Mouse (Mus musculus): ENCODE measurements at regions not wholly inside any gene's neighbourhood (a gene's known extent, or its start where the extent isn't known, plus 50 kb on each side); places are given as distances from the start of the nearest gene placed in this dataset.

DNA sequence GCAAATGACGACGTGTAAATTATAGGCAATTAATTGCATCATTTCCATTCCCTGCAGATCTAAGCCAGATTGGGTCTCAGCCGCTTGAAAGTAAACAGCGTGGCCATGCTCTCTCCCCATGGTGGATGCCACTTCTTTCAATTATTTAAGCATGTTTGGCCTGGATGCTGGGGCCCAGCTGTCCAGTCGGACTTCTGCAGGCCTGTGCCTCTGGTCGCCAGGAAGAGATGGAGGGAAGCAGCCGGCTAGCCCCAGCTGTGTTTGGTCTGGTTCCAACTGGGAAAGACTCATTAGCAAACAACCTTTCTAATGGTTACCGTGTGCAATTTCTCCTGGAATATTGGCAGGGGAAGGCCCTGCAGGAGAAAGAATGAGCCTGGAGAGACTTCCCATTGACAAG, 236.1 kb downstream of the CK137956 start:
- H3K27ac ChIP-seq, result no peak overlapping the region
- no peak for DNase-seq (ENCODE audit: low spot score in 2 of 2)
- TF ChIP-seq CTCF (conservative IDR thresholded peaks at IDR 0.05), result no peak
- H3K4me3 ChIP-seq, result no peak overlapping the region

DNA sequence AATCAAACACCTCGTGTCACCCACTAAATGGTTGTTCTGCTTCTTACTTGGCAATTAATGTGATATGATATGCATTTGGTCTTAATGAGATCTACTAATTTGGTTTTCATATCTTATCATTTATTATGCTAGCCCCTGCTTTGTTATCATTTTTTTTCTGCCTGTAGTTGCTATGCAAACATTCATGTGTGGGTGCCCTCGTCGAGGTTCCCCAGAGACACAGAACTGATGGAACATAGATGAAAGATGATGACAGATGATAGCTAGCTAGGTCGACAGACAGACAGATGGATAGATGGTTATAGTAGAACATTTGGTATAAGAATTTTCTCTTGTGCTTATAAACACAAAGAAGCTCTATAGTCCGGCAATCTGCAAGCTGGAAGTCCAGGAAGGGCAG, 252.1 kb downstream of the CK137956 start:
- DNase-seq (ENCODE audit: low spot score in 2 of 2), result no peak
- H3K27ac ChIP-seq, result no peak overlapping the region
- no peak for TF ChIP-seq CTCF (conservative IDR thresholded peaks at IDR 0.05)

DNA sequence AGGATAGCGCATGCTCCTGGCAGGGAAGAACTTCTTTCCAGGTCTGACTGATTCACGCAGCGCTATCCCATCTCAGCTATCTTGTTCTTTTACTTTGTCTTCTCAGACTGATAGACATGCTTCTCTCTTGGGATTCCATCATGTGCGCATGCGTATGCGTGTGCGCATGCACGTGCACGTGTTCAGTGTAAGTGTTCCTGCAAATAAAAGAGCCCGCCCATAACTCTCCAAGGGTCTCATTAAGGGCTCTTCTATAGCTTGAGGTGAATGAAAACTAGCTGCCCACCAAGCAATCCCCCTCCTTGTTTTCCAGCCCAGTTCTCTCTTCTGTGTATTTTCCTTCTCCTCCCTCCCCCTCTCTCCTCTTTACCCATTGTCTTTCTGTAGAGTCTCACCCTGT, 258.5 kb downstream of the CK137956 start:
- H3K27ac ChIP-seq, result no peak overlapping the region
- TF ChIP-seq CTCF (conservative IDR thresholded peaks at IDR 0.05), result no peak
- DNase-seq (ENCODE audit: low spot score in 2 of 2), result no peak
- no peak overlapping the region for H3K4me3 ChIP-seq

More for the DNA sequence above, 252.1 kb downstream of the CK137956 start:
- no peak overlapping the region for H3K4me3 ChIP-seq

DNA sequence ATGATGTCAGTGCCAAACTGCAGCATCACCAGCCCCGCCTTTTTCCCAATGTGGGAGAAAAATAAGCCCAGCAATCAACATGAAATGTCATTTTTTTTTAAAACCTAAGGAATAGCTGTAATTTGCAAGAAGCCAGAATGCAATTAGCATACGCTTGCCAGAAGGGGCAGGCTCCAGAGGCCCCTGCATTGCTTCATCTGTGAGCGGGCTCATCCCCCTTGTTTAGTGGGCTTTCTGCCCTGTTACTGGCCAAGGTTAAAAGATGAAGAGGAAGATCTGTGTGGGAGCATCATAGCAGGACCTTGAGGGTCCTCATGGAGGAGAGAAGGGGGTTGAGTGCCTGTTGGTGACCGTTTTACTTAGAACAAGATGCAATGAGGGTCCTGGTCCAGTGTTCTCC, 259.9 kb downstream of the CK137956 start:
- Histone ChIP-seq H3K27ac (no peak overlapping the region), H3K4me3 (no peak overlapping the region)
- 0 out of 2 replicates have a peak, but pooled peaks have one; percentile 30 for TF ChIP-seq CTCF (conservative IDR thresholded peaks at IDR 0.05)
- no peak for DNase-seq (ENCODE audit: low spot score in 2 of 2)

DNA sequence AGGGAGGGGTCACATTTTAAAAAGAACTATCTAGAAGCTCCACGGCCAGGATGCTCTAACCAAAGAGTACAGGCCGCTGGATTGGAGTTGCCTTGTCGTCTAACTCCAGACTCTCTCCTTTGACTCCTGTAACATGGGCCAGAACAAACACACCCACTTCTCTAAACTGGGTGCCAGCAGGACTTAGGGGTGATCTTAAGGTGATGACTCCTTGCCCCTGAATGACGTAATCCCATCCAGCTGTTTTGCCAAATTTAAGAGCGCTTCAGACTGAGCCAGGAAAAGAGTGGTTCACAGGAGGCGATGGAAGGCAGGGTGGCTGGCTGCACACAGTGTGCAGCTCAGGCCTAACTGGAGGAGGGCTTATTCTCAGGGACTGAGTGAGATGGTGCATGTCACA, 261.0 kb downstream of the CK137956 start:
- Histone ChIP-seq H3K4me3 (no peak overlapping the region), H3K27ac (no peak overlapping the region)
- no peak for DNase-seq (ENCODE audit: low spot score in 2 of 2)
- TF ChIP-seq CTCF (conservative IDR thresholded peaks at IDR 0.05), result no peak

DNA sequence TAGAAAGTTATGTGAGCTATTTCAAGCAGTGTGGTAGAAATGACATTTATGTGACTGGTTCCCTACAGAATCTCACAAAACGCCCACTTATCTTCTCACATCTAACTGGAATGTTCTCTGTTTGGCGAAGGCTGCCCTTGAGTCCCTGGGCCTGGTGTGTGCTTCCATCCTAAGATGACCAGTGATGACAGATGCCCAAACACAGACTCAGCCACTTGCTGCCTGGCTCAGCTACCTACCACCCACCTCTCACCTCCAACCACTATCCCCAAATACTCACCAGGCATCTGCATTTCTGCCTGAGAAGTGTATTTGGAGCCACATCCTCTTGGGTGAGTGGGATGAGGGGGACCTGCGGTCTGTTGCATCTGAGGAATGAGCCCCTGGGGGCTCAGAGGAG, 262.6 kb downstream of the CK137956 start:
- Histone ChIP-seq H3K4me3 (no peak overlapping the region), H3K27ac (no peak overlapping the region)
- no peak for DNase-seq (ENCODE audit: low spot score in 2 of 2)
- TF ChIP-seq CTCF (conservative IDR thresholded peaks at IDR 0.05), result no peak

DNA sequence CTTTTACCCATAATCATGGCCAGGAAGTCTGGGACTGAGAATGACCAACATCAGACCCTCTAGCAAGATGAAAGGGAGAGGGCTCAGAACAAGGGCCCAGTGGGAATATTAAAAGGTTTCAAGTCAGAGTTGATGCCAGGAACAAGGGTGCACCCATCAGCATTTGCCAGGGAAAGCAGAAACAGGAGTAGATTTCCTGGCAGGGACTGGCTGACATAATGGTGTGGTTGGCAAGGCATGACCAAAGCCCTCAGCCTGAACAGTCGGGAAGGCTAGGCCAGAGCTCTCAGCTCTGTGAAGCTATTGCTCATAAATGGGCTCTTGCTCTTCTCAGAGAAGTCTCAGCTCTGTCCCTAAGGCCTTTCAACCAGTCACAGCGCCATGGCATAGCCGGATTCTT, 263.6 kb downstream of the CK137956 start:
- Histone ChIP-seq H3K4me3 (no peak overlapping the region), H3K27ac (no peak overlapping the region)
- no peak for TF ChIP-seq CTCF (conservative IDR thresholded peaks at IDR 0.05)
- no peak for DNase-seq (ENCODE audit: low spot score in 2 of 2)

DNA sequence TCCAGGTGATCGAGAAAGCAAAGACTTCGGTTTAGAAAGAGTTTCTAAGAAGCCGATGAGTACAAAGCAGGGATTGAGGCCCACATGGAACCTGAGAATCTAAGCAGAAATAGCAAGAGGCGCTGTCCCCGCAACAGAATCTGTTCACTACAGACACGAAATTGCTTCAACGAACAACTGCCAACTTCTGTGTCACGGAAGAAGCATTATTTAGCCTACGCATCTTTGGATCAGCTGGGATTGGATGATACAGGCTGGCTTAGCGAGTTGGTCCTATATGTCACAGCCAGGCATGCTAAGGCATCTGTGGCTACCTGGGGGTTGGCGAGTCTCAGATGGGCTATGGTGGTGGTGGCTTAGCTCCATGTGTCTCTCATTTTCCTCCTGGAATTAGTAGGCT, 269.1 kb downstream of the CK137956 start:
- TF ChIP-seq CTCF (conservative IDR thresholded peaks at IDR 0.05), result no peak
- H3K4me3 ChIP-seq, result no peak overlapping the region
- H3K27ac ChIP-seq, result no peak overlapping the region
- peak; percentile 37 to 50 for DNase-seq (ENCODE audit: low spot score in 2 of 2)

DNA sequence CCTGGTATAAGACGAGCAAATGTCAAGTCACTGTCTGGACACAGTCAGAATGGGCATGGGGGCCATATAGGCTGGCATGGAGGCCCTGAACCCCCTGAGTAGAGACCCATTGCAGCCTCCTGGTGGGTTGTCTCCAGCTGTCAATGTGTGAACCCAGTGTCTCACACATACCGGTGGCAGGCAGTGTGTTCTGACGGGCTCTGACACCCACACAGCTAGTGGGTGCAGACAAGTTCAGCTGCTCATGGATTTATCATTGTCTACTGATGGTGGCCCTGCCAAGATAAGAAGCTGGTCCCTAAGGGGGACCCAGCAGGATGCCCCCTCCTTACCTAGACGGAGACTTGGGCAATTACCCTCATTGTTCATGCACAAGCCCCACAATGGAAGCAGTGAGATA, 280.8 kb downstream of the CK137956 start:
- Histone ChIP-seq H3K27ac (no peak overlapping the region), H3K4me3 (no peak overlapping the region)
- no peak for TF ChIP-seq CTCF (conservative IDR thresholded peaks at IDR 0.05)
- peak in 1 of 2 experiments; percentile 27 for DNase-seq (ENCODE audit: low spot score in 2 of 2)

DNA sequence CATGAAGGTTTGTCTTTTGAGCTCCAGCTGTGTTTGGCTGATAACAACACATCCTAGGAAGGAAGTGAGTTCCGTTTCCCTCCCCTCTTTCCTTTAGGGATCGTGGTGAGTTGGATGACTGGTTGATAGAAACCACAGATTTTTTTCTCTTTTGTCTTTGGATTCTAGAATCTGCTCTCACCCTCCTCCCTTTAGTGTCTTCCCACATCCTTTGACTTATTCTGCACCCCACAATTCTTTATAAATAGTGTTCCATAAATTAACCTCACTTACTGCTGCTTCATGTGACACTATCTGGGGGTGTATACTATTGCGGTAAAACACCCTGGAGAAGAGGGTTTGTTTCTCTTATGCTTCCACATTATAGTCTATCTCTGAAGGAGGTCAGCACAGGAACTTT, 285.7 kb downstream of the CK137956 start:
- no peak for DNase-seq (ENCODE audit: low spot score in 2 of 2)
- TF ChIP-seq CTCF (conservative IDR thresholded peaks at IDR 0.05), result no peak
- Histone ChIP-seq H3K4me3 (no peak overlapping the region), H3K27ac (no peak overlapping the region)

DNA sequence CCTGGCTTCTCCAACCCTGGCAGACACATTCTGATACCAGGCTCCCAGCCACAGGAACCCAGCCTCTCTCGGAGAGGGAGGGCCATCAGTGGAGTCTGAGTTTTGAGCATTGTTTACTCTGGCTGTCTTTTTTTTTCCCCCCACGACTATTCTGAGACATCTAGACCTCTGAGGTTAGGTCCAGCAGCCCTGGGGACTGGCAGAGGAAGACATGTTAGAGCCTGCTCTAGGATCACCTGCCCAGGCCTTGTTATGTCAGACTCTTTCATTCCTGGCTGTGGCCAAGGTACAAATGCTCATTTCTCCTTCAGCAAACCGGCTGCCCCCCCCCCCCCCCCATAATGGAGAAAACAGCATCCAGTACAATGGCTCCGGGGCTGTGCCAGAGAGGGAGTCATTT, 291.4 kb downstream of the CK137956 start:
- no peak for DNase-seq (ENCODE audit: low spot score in 2 of 2)
- Histone ChIP-seq H3K4me3 (no peak overlapping the region), H3K27ac (no peak overlapping the region)
- TF ChIP-seq CTCF (conservative IDR thresholded peaks at IDR 0.05), result no peak

DNA sequence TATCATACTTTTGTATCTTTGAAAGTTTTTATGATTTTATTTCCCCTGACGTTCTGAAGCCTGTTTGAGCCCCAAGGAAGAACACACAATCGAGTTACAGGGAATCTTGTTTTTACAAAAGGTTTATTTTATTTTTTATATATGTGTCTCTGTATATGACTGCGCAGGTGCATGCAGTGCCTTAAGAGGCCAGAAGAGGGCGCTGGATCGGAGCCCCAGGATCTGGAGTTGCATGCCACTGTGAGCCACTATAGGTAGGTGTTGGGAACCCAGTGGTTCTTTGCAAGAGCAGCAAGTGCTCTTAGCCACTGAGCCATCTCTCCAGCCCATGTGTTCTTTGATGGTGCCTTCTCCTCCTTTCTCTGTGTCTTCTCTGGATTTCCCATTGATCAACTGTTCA, 292.3 kb downstream of the CK137956 start:
- no peak overlapping the region for H3K4me3 ChIP-seq
- TF ChIP-seq CTCF (conservative IDR thresholded peaks at IDR 0.05), result peak; percentile 62
- DNase-seq (ENCODE audit: low spot score in 2 of 2), result no peak
- no peak overlapping the region for H3K27ac ChIP-seq

DNA sequence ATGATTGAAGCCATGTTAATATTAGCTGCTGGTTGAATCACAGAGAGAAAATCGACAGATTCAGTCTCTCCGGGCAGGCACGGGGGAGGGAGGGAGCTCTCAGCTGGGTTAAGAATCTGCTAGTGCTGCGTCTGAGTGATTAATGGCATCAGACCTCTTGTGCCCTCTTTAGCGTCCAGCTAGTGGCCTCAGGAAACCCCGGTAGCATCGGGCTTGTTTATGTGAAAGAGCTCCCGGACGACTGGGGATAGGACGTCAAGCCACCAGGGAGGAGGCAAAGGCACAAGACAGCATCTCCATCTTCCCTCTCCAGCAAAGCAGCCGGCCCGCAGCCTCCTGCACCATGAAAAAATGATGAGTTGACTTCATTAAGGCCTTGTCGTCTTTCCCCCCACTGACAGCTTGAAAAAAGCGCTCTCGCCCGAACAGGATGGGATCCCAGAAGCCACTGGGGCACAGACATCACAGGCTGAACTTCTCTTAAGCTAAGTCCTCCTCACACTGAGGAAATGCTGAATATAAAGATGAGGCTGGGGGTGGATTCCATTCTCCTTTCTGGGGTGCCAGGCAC, 294.9 kb downstream of the CK137956 start:
- H3K27ac ChIP-seq, result no peak overlapping the region
- TF ChIP-seq CTCF (conservative IDR thresholded peaks at IDR 0.05), result no peak

DNA sequence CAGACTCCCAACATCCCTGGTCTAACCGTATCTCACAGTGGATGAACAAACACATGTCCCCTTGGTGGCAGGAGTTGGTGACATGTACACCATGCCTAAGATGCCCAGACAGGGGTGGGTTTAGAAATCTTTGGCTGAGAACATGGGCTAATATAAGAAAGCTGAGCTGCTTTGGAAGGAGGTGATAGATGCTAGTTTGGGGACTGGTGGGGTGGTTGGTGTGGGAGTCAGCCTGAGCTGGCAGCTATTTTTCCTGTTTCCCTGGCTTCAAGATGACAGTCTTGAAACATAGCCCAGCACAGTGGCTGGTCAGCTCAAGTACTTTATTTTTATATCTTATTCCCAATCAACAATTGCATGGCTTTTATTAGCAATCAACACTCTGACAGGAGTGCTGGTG, 302.0 kb upstream of the Gjb5 start:
- no peak for TF ChIP-seq CTCF (conservative IDR thresholded peaks at IDR 0.05)
- no peak for DNase-seq (ENCODE audit: low spot score in 2 of 2)
- H3K4me3 ChIP-seq, result no peak overlapping the region
- no peak overlapping the region for H3K27ac ChIP-seq

More for the DNA sequence above, 294.9 kb downstream of the CK137956 start:
- no peak overlapping the region for H3K4me3 ChIP-seq
- peak in 1 of 2 experiments; percentile 16 for DNase-seq (ENCODE audit: low spot score in 2 of 2)

DNA sequence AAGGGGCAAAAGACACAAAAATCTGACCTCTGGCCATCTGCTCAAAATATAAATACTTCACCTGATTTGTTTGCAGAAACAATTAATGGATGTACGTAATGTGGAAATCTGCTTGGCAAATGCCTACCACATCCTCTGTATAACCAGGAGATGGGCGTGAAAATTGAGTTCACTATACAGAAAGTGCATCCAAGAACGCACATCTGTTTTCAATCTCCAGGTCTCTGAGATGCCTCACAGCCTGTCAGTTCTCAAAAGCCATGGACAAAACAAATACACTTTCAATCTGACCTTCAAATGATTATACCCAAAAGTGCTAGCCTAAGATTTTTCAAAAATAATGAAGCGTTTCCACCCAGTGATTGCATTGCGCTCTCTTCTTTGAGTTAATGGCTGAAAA, 293.6 kb upstream of the Gjb5 start:
- Histone ChIP-seq H3K27ac (no peak overlapping the region), H3K4me3 (no peak overlapping the region)
- no peak for DNase-seq (ENCODE audit: low spot score in 2 of 2)
- TF ChIP-seq CTCF (conservative IDR thresholded peaks at IDR 0.05), result no peak

All from layer of hippocampus, adult 2 months (tissue).